Mouse (Mus musculus) common myeloid progenitor, adult 5-6 weeks (primary cell): ENCODE data around the gene Asxl1. TPM values are rescaled to one million over a fixed set of nuclear protein-coding genes. Genes with fewer than 3 reads are reported as not detected.
A peak's percentile ranks its signal among the peaks of the same experiment; 100 is the strongest.

ENCODE experiments used
- ATAC-seq: replicated peaks from 2 replicates; pipeline ENCODE4 v1.8.0; 2016; ENCODE audit warnings: low read depth, mild to moderate bottlenecking, moderate TSS enrichment, inconsistent platforms; ENCODE audit not compliant: poor library complexity, severe bottlenecking
- total RNA-seq: library from RNA; stranded (forward); fragments of 200-1000, 187-1606 nt; gene quantifications from 2 replicates; pipeline ENCODE4 v1.2.3, GENCODE M21; 2017

Asxl1 gene
- total RNA-seq, 1 experiment from 2014 or later = 42.3 TPM

GRCm38 (mm10) chr2:153436641-153437305 is 91.1 kb downstream of the Asxl1 start:
- no peak for ATAC-seq

GRCm38 (mm10) chr2:153437306-153437659 is 91.7 kb downstream of the Asxl1 start:
- no peak for ATAC-seq

- ATAC-seq = no peak
These were observed 95.1 kb downstream of the Asxl1 start for GRCm38 (mm10) chr2:153440755-153441154.

- no peak for ATAC-seq
These were observed 95.6 kb downstream of the Asxl1 start for GRCm38 (mm10) chr2:153441228-153441627.

- ATAC-seq = no peak
These were observed 97.1 kb downstream of the Asxl1 start for GRCm38 (mm10) chr2:153442720-153443119.

- peak; percentile 47 for ATAC-seq
These were observed 98.0 kb downstream of the Asxl1 start for GRCm38 (mm10) chr2:153443434-153444240.

GRCm38 (mm10) chr2:153444254-153445136 is 98.9 kb downstream of the Asxl1 start:
- ATAC-seq = peak; percentile 48; the same call in 1 of the 2 replicates

GRCm38 (mm10) chr2:153445137-153446016 is 99.7 kb downstream of the Asxl1 start:
- ATAC-seq = peak; percentile 19; the same call in 1 of the 2 replicates

- peak; percentile 50 for ATAC-seq
These were observed 100.4 kb downstream of the Asxl1 start for GRCm38 (mm10) chr2:153446017-153446408.

- no peak for ATAC-seq
These were observed 100.8 kb downstream of the Asxl1 start for GRCm38 (mm10) chr2:153446476-153446875.

- no peak for ATAC-seq
These were observed 102.1 kb downstream of the Asxl1 start for GRCm38 (mm10) chr2:153447719-153448118.

- ATAC-seq = no peak
These were observed 102.9 kb downstream of the Asxl1 start for GRCm38 (mm10) chr2:153448519-153448918.

Other genes starting within 250 kb of the Asxl1 start
- gene Hck, start 237.4 kb upstream of the Asxl1 start, total RNA-seq = 2.2 and 5.9 TPM in 2 replicates
- 80.5 and 106 TPM in 2 replicates for gene Tm9sf4, start 184.5 kb upstream of the Asxl1 start, total RNA-seq
- gene Tspyl3, start 120.4 kb upstream of the Asxl1 start, total RNA-seq = 10.8 and 11.8 TPM in 2 replicates
- 4.9 and 11.2 TPM in 2 replicates for gene Plagl2, start 104.4 kb upstream of the Asxl1 start, total RNA-seq
- 21.7 and 23.2 TPM in 2 replicates for gene Pofut1, start 104.3 kb upstream of the Asxl1 start, total RNA-seq
- 12.3 and 13.2 TPM in 2 replicates for gene Kif3b, start 54.4 kb upstream of the Asxl1 start, total RNA-seq
- not detected in 2 replicates for gene 4930404H24Rik, start 147.0 kb downstream of the Asxl1 start, total RNA-seq
- gene Nol4l, start 184.1 kb downstream of the Asxl1 start, total RNA-seq = 7.3 and 7.4 TPM in 2 replicates